Mouse (Mus musculus): ENCODE measurements around the gene Ripor3. TPM values are rescaled to one million over a fixed set of nuclear protein-coding genes. Genes with fewer than 3 reads are reported as not detected.

Ripor3 gene
- polyA plus RNA-seq, 1 experiment from 2014 or later: 2.0 TPM

DNA sequence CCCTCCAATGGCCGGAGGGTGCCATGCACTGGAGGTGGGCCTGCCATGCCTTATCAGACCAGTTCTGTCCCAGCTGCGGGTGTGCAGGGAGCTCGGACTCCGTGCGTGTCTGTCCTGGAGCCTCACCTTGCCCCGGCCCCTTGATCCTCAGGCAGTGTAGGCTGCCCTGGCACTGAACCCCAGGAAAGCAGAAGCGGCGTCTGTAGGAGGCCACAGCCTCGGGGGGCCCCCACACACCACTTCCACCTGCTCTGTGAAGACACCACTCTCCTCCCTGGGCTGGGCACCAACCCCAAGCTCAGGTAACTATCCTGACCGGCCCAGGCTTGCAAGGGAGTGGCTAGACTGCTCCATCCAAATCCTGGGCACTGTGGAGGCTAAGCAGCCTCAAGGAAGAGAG, 30.0 kb downstream of the Ripor3 start:
- H3K4me1 ChIP-seq (ENCODE audit: insufficient read depth): peaks cover 4% of the 10 kb centered on the region; the same call in 1 of the 2 replicates
- ATAC-seq (ENCODE audit: insufficient read depth) (no peak), DNase-seq (no peak)
- no peaks in the 10 kb centered on the region for H3K27me3 ChIP-seq (ENCODE audit: insufficient read depth, low read length)
- no peaks in the 10 kb centered on the region for H3K9me3 ChIP-seq (ENCODE audit: low read depth, low read length)
- H3K4me3 ChIP-seq (ENCODE audit: low read depth, low read length): no peak overlapping the region
- no peak overlapping the region for H3K9ac ChIP-seq
- H3K27ac ChIP-seq (ENCODE audit: low read depth): no peak overlapping the region
- peaks cover 42% of the 10 kb centered on the region for H3K36me3 ChIP-seq (ENCODE audit: insufficient read depth)
- H3K4me2 ChIP-seq: no peak overlapping the region
- no peak for TF ChIP-seq CTCF (IDR thresholded peaks at IDR 0.05; ENCODE audit: low read depth)
- 77% methylated on average over 10 of the region's 10 CpGs for WGBS

DNA sequence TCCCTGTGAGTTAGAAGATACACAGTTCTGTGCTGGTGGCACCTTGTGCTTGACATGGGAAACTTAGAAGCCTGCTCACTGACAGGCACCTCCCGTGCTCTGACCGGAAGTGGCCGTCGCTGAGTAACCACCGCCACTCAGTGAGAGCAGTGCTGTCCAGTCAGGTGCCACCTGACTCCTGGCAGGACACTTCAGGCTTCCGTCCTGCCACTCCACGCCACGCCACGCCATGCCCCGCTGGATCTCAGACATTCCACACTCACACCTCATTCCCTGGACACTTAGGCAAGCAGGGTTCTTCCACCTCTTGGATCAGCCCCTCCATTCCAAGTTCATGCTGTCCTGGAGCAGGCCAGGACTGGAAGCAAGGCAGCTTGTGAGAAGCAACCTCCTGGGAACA, 32.1 kb downstream of the Ripor3 start:
- Histone ChIP-seq H3K27me3 (ENCODE audit: insufficient read depth, low read length) (no peaks in the 10 kb centered on the region), H3K36me3 (ENCODE audit: insufficient read depth) (peaks cover 61% of the 10 kb centered on the region), H3K9me3 (ENCODE audit: low read depth, low read length) (no peaks in the 10 kb centered on the region), H3K4me3 (ENCODE audit: low read depth, low read length) (no peak overlapping the region), H3K27ac (ENCODE audit: low read depth) (peak overlapping the region; percentile 46; the same call in 1 of the 2 replicates), H3K4me2 (no peak overlapping the region), H3K4me1 (ENCODE audit: insufficient read depth) (peaks cover 4% of the 10 kb centered on the region; the same call in 1 of the 2 replicates), H3K9ac (no peak overlapping the region)
- 70% methylated on average over 10 of the region's 10 CpGs for WGBS
- DNase-seq: no peak
- TF ChIP-seq CTCF (IDR thresholded peaks at IDR 0.05; ENCODE audit: low read depth): no peak
- ATAC-seq (ENCODE audit: insufficient read depth): no peak

- H3K27me3 ChIP-seq (ENCODE audit: insufficient read depth, low read length): no peaks in the 10 kb centered on the region
- no peak for TF ChIP-seq CTCF (IDR thresholded peaks at IDR 0.05; ENCODE audit: low read depth)
- DNase-seq (no peak), ATAC-seq (ENCODE audit: insufficient read depth) (no peak)
- no peaks in the 10 kb centered on the region for H3K9me3 ChIP-seq (ENCODE audit: low read depth, low read length)
- no peak overlapping the region for H3K27ac ChIP-seq (ENCODE audit: low read depth)
- H3K4me1 ChIP-seq (ENCODE audit: insufficient read depth): peaks cover 8% of the 10 kb centered on the region
- no peak overlapping the region for H3K4me3 ChIP-seq (ENCODE audit: low read depth, low read length)
- no peak overlapping the region for H3K9ac ChIP-seq
- H3K4me2 ChIP-seq: no peak overlapping the region
- 79% methylated on average over 12 of the region's 12 CpGs for WGBS
- peaks cover 79% of the 10 kb centered on the region for H3K36me3 ChIP-seq (ENCODE audit: insufficient read depth)
Observed at GRCm38 (mm10) chr2:167975746-167976145, 34.7 kb downstream of the Ripor3 start.

DNA sequence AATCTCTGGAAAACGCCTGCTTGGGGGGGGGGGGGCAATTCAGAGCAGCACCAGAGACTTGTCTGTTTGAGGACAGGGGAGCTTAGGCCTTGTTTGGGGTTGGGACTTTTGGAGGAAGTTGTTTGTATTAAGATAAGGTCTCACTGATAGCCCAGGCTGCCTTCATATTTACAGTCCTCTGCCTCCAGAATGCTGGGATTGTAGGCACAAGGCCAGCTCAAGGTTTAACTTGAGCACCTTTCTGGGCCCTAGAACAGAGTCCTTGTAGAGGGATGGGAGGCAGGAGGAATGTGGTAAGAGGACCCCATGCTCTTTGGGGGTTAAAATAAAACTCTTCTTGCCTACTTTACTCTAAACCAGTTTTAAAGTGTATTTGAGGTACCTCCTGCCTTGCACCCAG, 37.6 kb downstream of the Ripor3 start:
- Histone ChIP-seq H3K4me2 (no peak overlapping the region), H3K27ac (ENCODE audit: low read depth) (peak overlapping the region; percentile 82), H3K36me3 (ENCODE audit: insufficient read depth) (peaks cover 85% of the 10 kb centered on the region), H3K9me3 (ENCODE audit: low read depth, low read length) (no peaks in the 10 kb centered on the region), H3K4me1 (ENCODE audit: insufficient read depth) (peaks cover 8% of the 10 kb centered on the region), H3K9ac (no peak overlapping the region), H3K4me3 (ENCODE audit: low read depth, low read length) (no peak overlapping the region), H3K27me3 (ENCODE audit: insufficient read depth, low read length) (no peaks in the 10 kb centered on the region)
- TF ChIP-seq CTCF (IDR thresholded peaks at IDR 0.05; ENCODE audit: low read depth): no peak
- no peak for ATAC-seq (ENCODE audit: insufficient read depth)
- WGBS: 10% methylated on average over 1 of the region's 1 CpGs
- DNase-seq: no peak

- H3K9me3 ChIP-seq (ENCODE audit: low read depth, low read length): no peaks in the 10 kb centered on the region
- peak overlapping the region; percentile 4; the same call in 1 of the 2 replicates for H3K9ac ChIP-seq
- H3K4me2 ChIP-seq: no peak overlapping the region
- H3K27me3 ChIP-seq (ENCODE audit: insufficient read depth, low read length): no peaks in the 10 kb centered on the region
- DNase-seq (no peak), ATAC-seq (ENCODE audit: insufficient read depth) (no peak)
- H3K27ac ChIP-seq (ENCODE audit: low read depth): peak overlapping the region; percentile 82
- no peak for TF ChIP-seq CTCF (IDR thresholded peaks at IDR 0.05; ENCODE audit: low read depth)
- H3K4me1 ChIP-seq (ENCODE audit: insufficient read depth): peaks cover 8% of the 10 kb centered on the region
- H3K36me3 ChIP-seq (ENCODE audit: insufficient read depth): peaks cover 85% of the 10 kb centered on the region
- WGBS: 38% methylated on average over 5 of the region's 5 CpGs
- no peak overlapping the region for H3K4me3 ChIP-seq (ENCODE audit: low read depth, low read length)
Observed at GRCm38 (mm10) chr2:167972146-167972545, 38.3 kb downstream of the Ripor3 start.

- Histone ChIP-seq H3K27me3 (ENCODE audit: insufficient read depth, low read length) (no peaks in the 10 kb centered on the region), H3K4me3 (ENCODE audit: low read depth, low read length) (no peak overlapping the region), H3K27ac (ENCODE audit: low read depth) (no peak overlapping the region), H3K4me1 (ENCODE audit: insufficient read depth) (peaks cover 8% of the 10 kb centered on the region), H3K9me3 (ENCODE audit: low read depth, low read length) (no peaks in the 10 kb centered on the region), H3K36me3 (ENCODE audit: insufficient read depth) (peaks cover 83% of the 10 kb centered on the region), H3K4me2 (no peak overlapping the region), H3K9ac (no peak overlapping the region)
- WGBS: 63% methylated on average over 10 of the region's 10 CpGs
- no peak for TF ChIP-seq CTCF (IDR thresholded peaks at IDR 0.05; ENCODE audit: low read depth)
- ATAC-seq (ENCODE audit: insufficient read depth) (no peak), DNase-seq (peak; percentile 76)
Observed at GRCm38 (mm10) chr2:167969851-167970541, 40.4 kb downstream of the Ripor3 start.

- no peak for TF ChIP-seq CTCF (IDR thresholded peaks at IDR 0.05; ENCODE audit: low read depth)
- no peak overlapping the region for H3K4me3 ChIP-seq (ENCODE audit: low read depth, low read length)
- H3K4me1 ChIP-seq (ENCODE audit: insufficient read depth): peaks cover 8% of the 10 kb centered on the region
- no peak overlapping the region for H3K27ac ChIP-seq (ENCODE audit: low read depth)
- 89% methylated on average over 7 of the region's 7 CpGs for WGBS
- H3K9me3 ChIP-seq (ENCODE audit: low read depth, low read length): no peaks in the 10 kb centered on the region
- H3K36me3 ChIP-seq (ENCODE audit: insufficient read depth): peaks cover 84% of the 10 kb centered on the region
- H3K9ac ChIP-seq: no peak overlapping the region
- no peak for ATAC-seq (ENCODE audit: insufficient read depth)
- no peak overlapping the region for H3K4me2 ChIP-seq
- no peak for DNase-seq
- no peaks in the 10 kb centered on the region for H3K27me3 ChIP-seq (ENCODE audit: insufficient read depth, low read length)
Observed at GRCm38 (mm10) chr2:167968504-167968903, 41.9 kb downstream of the Ripor3 start.

All from lung, embryonic 14.5 days (tissue).